Mouse (Mus musculus) thymus, adult 2 months (tissue): ENCODE measurements at regions not wholly inside any gene's neighbourhood (a gene's known extent, or its start where the extent isn't known, plus 50 kb on each side); places are given as distances from the start of the nearest gene placed in this dataset.

Experiments
- DNase-seq: peaks from one replicate; pipeline ENCODE4 v3.0.0; 2021
- H3K27ac ChIP-seq: fragments of 200-500 bp; 2 replicates; pipeline ENCODE4 v1.5.1; 2012; ENCODE audit warnings: low read length, control low read depth; ENCODE audit not compliant: control insufficient read depth, insufficient read depth
- H3K27me3 ChIP-seq: fragments of 200-500 bp; 2 replicates; pipeline ENCODE4 v1.6.1; 2012; ENCODE audit warnings: mild to moderate bottlenecking, low read length, moderate library complexity, mixed read lengths; ENCODE audit not compliant: control insufficient read depth, insufficient read depth
- H3K36me3 ChIP-seq: fragments of 200-500 bp; 2 replicates; pipeline ENCODE4 v1.6.1; 2012; ENCODE audit warnings: mild to moderate bottlenecking, low read length, moderate library complexity; ENCODE audit not compliant: control insufficient read depth, insufficient read depth
- H3K4me1 ChIP-seq: fragments of 200-500 bp; replicated peaks from 2 replicates; pipeline ENCODE4 v1.6.1; 2012; ENCODE audit warnings: low read length; ENCODE audit not compliant: control insufficient read depth, insufficient read depth
- H3K4me3 ChIP-seq: fragments of 200-500 bp; 2 replicates; pipeline ENCODE4 v1.5.1; 2012; ENCODE audit warnings: mild to moderate bottlenecking, low read length, control low read depth, moderate library complexity; ENCODE audit not compliant: control insufficient read depth, insufficient read depth
- CTCF ChIP-seq: fragments of 200-500 bp; IDR thresholded peaks from 2 replicates; pipeline ENCODE4 v1.5.1; 2012; ENCODE audit warnings: mild to moderate bottlenecking, control low read depth, low read length, moderate library complexity, borderline replicate concordance; ENCODE audit not compliant: control insufficient read depth, poor library complexity, insufficient read depth; ENCODE audit errors: extremely low read depth
- POLR2A ChIP-seq: fragments of 200-500 bp; IDR thresholded peaks from 2 replicates; pipeline ENCODE4 v1.6.1; 2012; ENCODE audit warnings: mild to moderate bottlenecking, low read length, control low read depth, moderate library complexity; ENCODE audit not compliant: control insufficient read depth, poor library complexity, insufficient read depth; ENCODE audit errors: extremely low read depth
- WGBS: fragments of 180-500 bp; shearing (Covaris S2); methylation state at CpG from one replicate; pipeline ENCODE4 v1.1.7; 2018; 5-methylcytosine and 5-hydroxymethylcytosine counted together

GRCm38 (mm10) chr13:81037316-81037715, 154.1 kb downstream of the Arrdc3 start:
- TF ChIP-seq POLR2A = no peak
- no peak for TF ChIP-seq CTCF
- Histone ChIP-seq H3K27me3 (no peaks in the 10 kb centered on the region), H3K27ac (no peak overlapping the region), H3K36me3 (no peaks in the 10 kb centered on the region), H3K4me1 (no peaks in the 10 kb centered on the region), H3K4me3 (no peak overlapping the region)
- WGBS = 90% methylated on average over 1 of the region's 1 CpGs
- no peak for DNase-seq

GRCm38 (mm10) chr13:81038736-81039135, 155.6 kb downstream of the Arrdc3 start:
- no peak overlapping the region for H3K4me3 ChIP-seq
- H3K27me3 ChIP-seq = no peaks in the 10 kb centered on the region
- TF ChIP-seq POLR2A = no peak
- no peak for TF ChIP-seq CTCF
- no peaks in the 10 kb centered on the region for H3K4me1 ChIP-seq
- no peak for DNase-seq
- no peak overlapping the region for H3K27ac ChIP-seq
- H3K36me3 ChIP-seq = no peaks in the 10 kb centered on the region
- WGBS = 90% methylated on average over 4 of the region's 4 CpGs

GRCm38 (mm10) chr13:81040494-81040893, 157.3 kb downstream of the Arrdc3 start:
- Histone ChIP-seq H3K4me1 (no peaks in the 10 kb centered on the region), H3K36me3 (no peaks in the 10 kb centered on the region), H3K27me3 (no peaks in the 10 kb centered on the region), H3K27ac (no peak overlapping the region), H3K4me3 (no peak overlapping the region)
- DNase-seq = no peak
- TF ChIP-seq CTCF = no peak
- TF ChIP-seq POLR2A = no peak

- DNase-seq = no peak
- WGBS = 76% methylated on average over 3 of the region's 3 CpGs
- no peak overlapping the region for H3K4me3 ChIP-seq
- TF ChIP-seq POLR2A (no peak), CTCF (no peak)
- no peaks in the 10 kb centered on the region for H3K27me3 ChIP-seq
- H3K36me3 ChIP-seq = no peaks in the 10 kb centered on the region
- H3K4me1 ChIP-seq = no peaks in the 10 kb centered on the region
- no peak overlapping the region for H3K27ac ChIP-seq
These were observed 158.5 kb downstream of the Arrdc3 start for GRCm38 (mm10) chr13:81041646-81042045.
